Mouse (Mus musculus): ENCODE data around the gene Osbpl11.

DNA sequence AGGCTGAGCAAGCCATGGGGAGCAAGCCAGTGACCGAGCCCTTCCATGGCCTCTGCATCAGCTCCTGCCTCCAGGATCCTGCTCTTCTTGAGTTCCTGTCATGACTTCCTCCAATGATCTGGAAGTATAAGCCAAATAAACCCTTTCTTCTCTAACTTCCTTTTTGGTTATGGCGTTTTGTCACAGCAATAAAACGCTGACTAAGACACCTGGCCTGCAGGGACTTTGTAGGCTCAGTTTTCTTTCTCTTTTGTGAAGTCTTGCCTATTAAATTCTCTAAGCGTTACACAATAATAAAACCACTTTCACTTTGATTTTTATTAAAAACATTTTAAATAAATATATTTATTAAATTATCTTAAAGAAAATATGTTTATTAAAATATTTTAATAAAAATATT, 7.1 kb upstream of the Osbpl11 start:
- no peak for TF ChIP-seq CTCF (conservative IDR thresholded peaks at IDR 0.05; ENCODE audit: insufficient read depth, insufficient read length, low read depth, low read length)
- TF ChIP-seq POLR2A (IDR thresholded peaks at IDR 0.05; ENCODE audit: low read depth, low read length): no peak
